ENCODE assay signal across 9 mouse cellular contexts in the genomic region with DNA sequence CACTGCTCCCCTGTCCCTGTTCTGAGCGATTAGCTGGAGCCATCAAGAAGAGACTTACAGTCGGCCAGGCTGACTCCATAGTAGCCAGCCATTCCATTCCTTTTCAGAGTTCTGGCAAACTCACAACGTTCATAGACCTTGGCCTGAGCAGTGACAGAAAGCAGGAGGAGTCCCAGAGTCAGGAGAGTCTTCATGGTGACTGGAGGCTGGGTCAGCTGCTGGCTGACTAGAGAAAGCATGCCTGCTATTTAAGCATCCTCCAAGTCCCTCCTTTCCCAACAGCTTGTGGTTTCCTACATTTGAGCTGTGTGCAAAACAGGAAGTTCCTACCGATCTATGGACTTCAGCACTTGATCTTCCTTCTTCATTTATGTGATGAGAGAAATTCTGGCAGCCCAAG. TPM values are rescaled to one million over a fixed set of nuclear protein-coding genes. Genes with fewer than 3 reads are reported as not detected.
DNase-seq lines count a peak whose midpoint lies in the region; ATAC-seq and TF ChIP-seq lines count a peak whose summit lies in the region.
"Had no signal": no experiment of that assay in that cellular context is flagged by ENCODE, and none has a peak within 500 bp of the region (broad histone marks: within the 10 kb centered on the region; RNA-seq: fewer than 3 reads in every experiment).

A gene (minus strand): TSS at position 273 of the 400 bp plus-strand sequence.

- H3K27ac ChIP-seq in cerebellum, adult 2 months (ENCODE audit: insufficient read depth, low read length): no peak within 1 kb of the TSS
- peak within 1 kb of the TSS; percentile 48; the same call in 1 of the 2 replicates for H3K27ac ChIP-seq in gastrocnemius, adult 2 months
- no peak within 1 kb of the TSS for H3K27ac ChIP-seq in hindbrain, embryonic 11.5 days (ENCODE audit: low read depth, low read length)
- no peak within 1 kb of the TSS for H3K27ac ChIP-seq in liver, embryonic 12.5 days

- H3K9me3 ChIP-seq in hindbrain, embryonic 11.5 days (ENCODE audit: control insufficient read depth, low read length): no peaks in the 10 kb centered on the region
- H3K9me3 ChIP-seq in liver, embryonic 12.5 days (replicated peaks): no peaks in the 10 kb centered on the region

- no peak within 1 kb of the TSS for H3K4me3 ChIP-seq in cerebellum, adult 2 months (replicated peaks; ENCODE audit: insufficient read depth, low read depth, low read length)
- peak within 1 kb of the TSS; percentile 48 for H3K4me3 ChIP-seq in gastrocnemius, adult 2 months
- H3K4me3 ChIP-seq in hindbrain, embryonic 11.5 days (ENCODE audit: low read depth, low read length): no peak within 1 kb of the TSS
- peak within 1 kb of the TSS; percentile 17; the same call in 1 of the 2 replicates for H3K4me3 ChIP-seq in liver, embryonic 12.5 days
- H3K4me3 ChIP-seq: erythroblast, embryonic 14.5 days had no signal

- TF ChIP-seq CTCF in cerebellum, adult 2 months (IDR thresholded peaks at IDR 0.05; ENCODE audit: borderline replicate concordance, insufficient read depth, low read depth, low read length): no peak
- TF ChIP-seq CTCF in gastrocnemius, adult 2 months (IDR thresholded peaks at IDR 0.05): no peak

- intact Hi-C loops in gastrocnemius, adult 2 months (cut with DNase I): no loop called here

- no peaks in the 10 kb centered on the region for H3K36me3 ChIP-seq in hindbrain, embryonic 11.5 days (ENCODE audit: control insufficient read depth, insufficient read depth, low read length)
- H3K36me3 ChIP-seq in liver, embryonic 12.5 days: no peaks in the 10 kb centered on the region

- H3K27me3 ChIP-seq in cerebellum, adult 2 months (ENCODE audit: control insufficient read depth, insufficient read depth, low read length): no peaks in the 10 kb centered on the region
- H3K27me3 ChIP-seq in hindbrain, embryonic 11.5 days (ENCODE audit: control insufficient read depth, insufficient read depth, low read length): no peaks in the 10 kb centered on the region
- no peaks in the 10 kb centered on the region for H3K27me3 ChIP-seq in liver, embryonic 12.5 days (replicated peaks)

- no peak within 1 kb of the TSS for H3K9ac ChIP-seq in hindbrain, embryonic 11.5 days (ENCODE audit: low read depth, low read length)
- no peak within 1 kb of the TSS for H3K9ac ChIP-seq in liver, embryonic 12.5 days

- H3K4me1 ChIP-seq in cerebellum, adult 2 months (ENCODE audit: control insufficient read depth, insufficient read depth, low read length): no peaks in the 10 kb centered on the region
- H3K4me1 ChIP-seq in hindbrain, embryonic 11.5 days (replicated peaks; ENCODE audit: control insufficient read depth, insufficient read depth, low read length): no peaks in the 10 kb centered on the region
- H3K4me1 ChIP-seq in liver, embryonic 12.5 days: no peaks in the 10 kb centered on the region

- DNase-seq in cerebellum, adult 2 months: no peak
- DNase-seq in cerebellum, adult 18-20 months: no peak
- DNase-seq in adrenal gland, adult 2 months: peak; percentile 10
- no peak for DNase-seq in gastrocnemius, adult 2 months
- DNase-seq in hindbrain, embryonic 11.5 days (ENCODE audit: low spot score): no peak
- no peak for DNase-seq in cerebellum, adult 9-10 months

- H3K4me2 ChIP-seq in hindbrain, embryonic 11.5 days (replicated peaks; ENCODE audit: low read depth, low read length): no peak within 1 kb of the TSS
- H3K4me2 ChIP-seq in liver, embryonic 12.5 days: peak within 1 kb of the TSS; percentile 20; the same call in 1 of the 2 replicates

- TF ChIP-seq POLR2A in cerebellum, adult 2 months (IDR thresholded peaks at IDR 0.05; ENCODE audit: borderline replicate concordance, insufficient read depth, low read length): no peak

- no peak for ATAC-seq in hindbrain, embryonic 11.5 days (ENCODE audit: low FRiP score)
- ATAC-seq in liver, embryonic 12.5 days: no peak
- peak; percentile 80 for ATAC-seq in monocyte, adult 5-6 weeks (replicated peaks; ENCODE audit: insufficient number of reproducible peaks, low FRiP score, low TSS enrichment, poor library complexity, severe bottlenecking)

- WGBS in cerebellum, adult 2 months: 43% methylated on average over 4 of the region's 4 CpGs
- 67% methylated on average over 4 of the region's 4 CpGs for WGBS in hindbrain, embryonic 11.5 days
- WGBS in liver, embryonic 12.5 days (ENCODE audit: insufficient replicate concordance): 15% methylated on average over 4 of the region's 4 CpGs

RNA-seq across cellular contexts. Expression of the gene that starts here (rescaled TPM):
- polyA plus RNA-seq in cerebellum, adult 2 months (2012; rRNA removed): 10.5 and 11.3 TPM in 2 replicates
- 100 to 1,000 TPM; 158 to 168 TPM for total RNA-seq in adrenal gland, adult 2 months (2021)
- polyA plus RNA-seq in adrenal gland, adult 2 months (2012; rRNA removed): 61.9 and 69.7 TPM in 2 replicates
- total RNA-seq in gastrocnemius, adult 2 months (2021): 10 to 100 TPM; 30.6 to 45.9 TPM
- 15.2 and 20.5 TPM in 2 replicates for polyA plus RNA-seq in hindbrain, embryonic 11.5 days (2014; fragmentation: Nextera tagmentation; extraction: Ambion mirVana)
- 115 and 120 TPM in 2 replicates for polyA plus RNA-seq in liver, embryonic 12.5 days (2016; fragmentation: Nextera tagmentation; extraction: Ambion mirVana)
- 6,968 to 13,798 TPM (median 13,210 TPM) in 3 replicates for total RNA-seq in monocyte, adult 5-6 weeks (2017)

Comparison
In these comparisons a context has a peak if more than half of its experiments do, and no peak if none do; other contexts are left out.
1. RNA of the gene that starts here (total RNA-seq): 6,968 to 13,798 TPM in monocyte, adult 5-6 weeks; 158 to 168 TPM in adrenal gland, adult 2 months and 30.6 to 45.9 TPM in gastrocnemius, adult 2 months; every median in the first group is over 10 times any median in the second.
2. H3K4me3 ChIP-seq: peak in gastrocnemius, adult 2 months (single experiment) and liver, embryonic 12.5 days (single experiment); none in cerebellum, adult 2 months (single experiment) and hindbrain, embryonic 11.5 days (single experiment).